ENCODE assay signal across 18 mouse cellular contexts in genomic region chr15:77216704-77217103, GRCm38 (mm10).
DNase-seq lines count a peak whose midpoint lies in the region; ATAC-seq and TF ChIP-seq lines count a peak whose summit lies in the region.
"Had no signal": no experiment of that assay in that cellular context is flagged by ENCODE, and none has a peak within 500 bp of the region (broad histone marks: within the 10 kb centered on the region; RNA-seq: fewer than 3 reads in every experiment).

No protein-coding gene starts in this region.

- TF ChIP-seq CTCF in lung, embryonic 14.5 days (IDR thresholded peaks at IDR 0.05; ENCODE audit: low read depth), result no peak
- TF ChIP-seq CTCF in embryonic fibroblast, embryonic 13.5 days (IDR thresholded peaks at IDR 0.05; ENCODE audit: borderline replicate concordance, insufficient read depth, low read length), result no peak

- no peaks in the 10 kb centered on the region for H3K27me3 ChIP-seq in heart, embryonic 14.5 days (ENCODE audit: control insufficient read depth, insufficient read depth, low read length)
- H3K27me3 ChIP-seq in lung, embryonic 14.5 days (ENCODE audit: insufficient read depth, low read length), result no peaks in the 10 kb centered on the region
- H3K27me3 ChIP-seq: Patski had no signal

- no peak for DNase-seq in heart, adult 18-20 months
- no peak for DNase-seq in lung, embryonic 14.5 days
- no peak for DNase-seq in lung, postnatal 4 days
- no peak for DNase-seq in testis, postnatal 14 days (ENCODE audit: low spot score)
- no peak for DNase-seq in embryo, embryonic 11 days
- DNase-seq: adrenal gland, postnatal 14 days; cerebellum, adult 11-12 months; cerebellum, postnatal 36 days; kidney, adult 8-10 months; kidney, postnatal 4 days had no signal

- H3K9me3 ChIP-seq in heart, embryonic 14.5 days (ENCODE audit: control insufficient read depth, low read length), result no peaks in the 10 kb centered on the region
- H3K9me3 ChIP-seq in lung, embryonic 14.5 days (ENCODE audit: low read depth, low read length), result no peaks in the 10 kb centered on the region

- no peak overlapping the region for H3K4me2 ChIP-seq in heart, embryonic 14.5 days (ENCODE audit: low read length)
- H3K4me2 ChIP-seq in lung, embryonic 14.5 days, result no peak overlapping the region

- H3K36me3 ChIP-seq in heart, embryonic 14.5 days (ENCODE audit: control insufficient read depth, insufficient read depth, low read length), result no peaks in the 10 kb centered on the region
- 0 out of 2 replicates have a peak, but pooled peaks cover 4% of the 10 kb centered on the region for H3K36me3 ChIP-seq in lung, embryonic 14.5 days (ENCODE audit: insufficient read depth)

- peak overlapping the region; percentile 34; the same call in 1 of the 2 replicates for H3K9ac ChIP-seq in heart, embryonic 14.5 days (ENCODE audit: low read length)
- H3K9ac ChIP-seq in lung, embryonic 14.5 days, result no peak overlapping the region
- H3K9ac ChIP-seq: liver, embryonic 14.5 days had no signal

- H3K4me3 ChIP-seq in heart, embryonic 14.5 days (ENCODE audit: control insufficient read depth in 1 of 2, insufficient read depth in 1 of 2, low read depth in 1 of 2, low read length in 2 of 2), result no peak overlapping the region
- no peak overlapping the region for H3K4me3 ChIP-seq in lung, embryonic 14.5 days (ENCODE audit: low read depth, low read length)
- no peak overlapping the region for H3K4me3 ChIP-seq in embryonic fibroblast, embryonic 13.5 days (ENCODE audit: insufficient read depth, low read length)

- TF ChIP-seq POLR2A in embryonic fibroblast, embryonic 13.5 days (IDR thresholded peaks at IDR 0.05; ENCODE audit: low read depth, low read length), result no peak

- ATAC-seq in heart, embryonic 14.5 days (ENCODE audit: insufficient number of reproducible peaks, insufficient read depth, low FRiP score, low read depth), result no peak
- ATAC-seq in lung, embryonic 14.5 days (ENCODE audit: insufficient read depth), result no peak
- ATAC-seq: activated CD4-positive, CD25-positive, alpha-beta regulatory T cell, adult 4 months; forebrain, embryonic 14.5 days; lung, postnatal 0 days; midbrain, embryonic 16.5 days; Patski had no signal

- H3K4me1 ChIP-seq in heart, embryonic 14.5 days (ENCODE audit: control insufficient read depth in 2 of 2, insufficient read depth in 2 of 2, low read length in 2 of 2), result peaks cover 47 to 78% of the 10 kb centered on the region in 2 experiments
- H3K4me1 ChIP-seq in lung, embryonic 14.5 days (ENCODE audit: insufficient read depth), result peaks cover 46% of the 10 kb centered on the region
- peaks cover 46% of the 10 kb centered on the region for H3K4me1 ChIP-seq in embryonic fibroblast, embryonic 13.5 days (ENCODE audit: control insufficient read depth, insufficient read depth, low read length)

- H3K27ac ChIP-seq in heart, embryonic 14.5 days (replicated peaks in 1 of 2; ENCODE audit: control insufficient read depth in 1 of 2, insufficient read depth in 1 of 2, low read depth in 2 of 2, low read length in 2 of 2), result peak overlapping the region; percentile 47 to 91; a peak in 3 of 4 replicates
- 0 out of 2 replicates have a peak overlapping the region, but pooled peaks have one; percentile 54 for H3K27ac ChIP-seq in lung, embryonic 14.5 days (ENCODE audit: low read depth)
- peak overlapping the region; percentile 96 for H3K27ac ChIP-seq in embryonic fibroblast, embryonic 13.5 days (ENCODE audit: insufficient read depth, low read length)
- H3K27ac ChIP-seq: liver, embryonic 14.5 days had no signal

- WGBS in heart, embryonic 14.5 days, result 31% methylated on average over 6 of the region's 6 CpGs
- WGBS in lung, embryonic 14.5 days, result 39% methylated on average over 6 of the region's 6 CpGs
